Mouse (Mus musculus): ENCODE measurements at regions not wholly inside any gene's neighbourhood (a gene's known extent, or its start where the extent isn't known, plus 50 kb on each side); places are given as distances from the start of the nearest gene placed in this dataset.

GRCm38 (mm10) chr9:27728652-27729557 is 61.7 kb upstream of the Opcml start:
- intact Hi-C loops (cut with DNase I): no loop called here
- no peak for TF ChIP-seq CTCF (IDR thresholded peaks at IDR 0.05)
- Histone ChIP-seq H3K27ac (peak overlapping the region; percentile 65), H3K4me3 (peak overlapping the region; percentile 23; the same call in 1 of the 2 replicates)
- DNase-seq (ENCODE audit: extremely low spot score in 1 of 2, low spot score in 2 of 2): peak; percentile 73 to 81

GRCm38 (mm10) chr9:27729558-27729889 is 61.1 kb upstream of the Opcml start:
- intact Hi-C loops (cut with DNase I): no loop called here
- no peak overlapping the region for H3K4me3 ChIP-seq
- TF ChIP-seq CTCF (IDR thresholded peaks at IDR 0.05): no peak
- no peak overlapping the region for H3K27ac ChIP-seq
- no peak for DNase-seq (ENCODE audit: extremely low spot score in 1 of 2, low spot score in 2 of 2)

GRCm38 (mm10) chr9:27739287-27739686 is 51.3 kb upstream of the Opcml start:
- intact Hi-C loops (cut with DNase I): loop anchor here (5.0 kb wide), 1 partner anchor 327 kb away; no protein-coding TSS in a partner anchor
- no peak overlapping the region for H3K4me3 ChIP-seq
- no peak overlapping the region for H3K27ac ChIP-seq
- peak; percentile 53 for TF ChIP-seq CTCF (IDR thresholded peaks at IDR 0.05)
- peak in 1 of 2 experiments; percentile 18 for DNase-seq (ENCODE audit: extremely low spot score in 1 of 2, low spot score in 2 of 2)

Measured in left cerebral cortex, adult 2 months (tissue).